Mouse (Mus musculus): Measurements from ENCODE around the gene Stx8.

DNA sequence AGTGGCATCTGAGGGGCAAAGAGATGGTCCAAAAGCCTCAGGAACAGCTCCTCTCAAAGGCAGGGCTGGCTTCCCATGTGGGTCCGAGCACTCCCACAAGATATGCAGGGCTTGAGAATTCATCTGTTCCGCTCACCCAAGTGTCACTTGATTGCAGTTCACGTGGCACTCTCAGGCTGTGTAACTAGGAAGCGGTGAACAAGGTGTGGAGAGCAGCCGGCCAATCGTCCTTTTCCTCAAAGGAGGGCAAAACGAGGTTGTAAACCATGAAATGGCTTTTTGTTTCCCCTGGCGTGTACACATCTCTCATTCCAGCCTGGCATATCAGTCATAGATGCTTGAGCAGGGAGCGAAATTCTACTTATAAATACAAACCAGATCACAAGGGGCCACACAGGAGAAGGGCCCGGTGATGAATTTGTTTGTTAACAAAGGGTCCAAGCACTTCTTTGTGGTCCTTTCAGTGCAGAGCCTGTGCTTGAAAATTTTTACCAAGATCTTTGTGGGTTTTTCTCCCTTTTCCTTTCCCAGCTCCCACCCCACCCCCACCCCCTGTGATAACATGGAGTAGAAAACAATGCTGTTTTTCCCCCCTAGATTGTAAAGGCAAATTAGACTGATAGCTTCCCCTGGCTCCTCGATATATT, 147.6 kb downstream of the Stx8 start:
- no peak for TF ChIP-seq POLR2A (IDR thresholded peaks at IDR 0.05; ENCODE audit: low read depth, low read length)
- no peak for TF ChIP-seq CTCF (IDR thresholded peaks at IDR 0.05; ENCODE audit: borderline replicate concordance, insufficient read depth, low read length)
